Mouse (Mus musculus): ENCODE data around the gene Sp9. TPM values are rescaled to one million over a fixed set of nuclear protein-coding genes. Genes with fewer than 3 reads are reported as not detected.
A peak's percentile ranks its signal among the peaks of the same experiment; 100 is the strongest.

Sp9 gene
- total RNA-seq, 2 experiments from 2014 or later = not detected

DNA sequence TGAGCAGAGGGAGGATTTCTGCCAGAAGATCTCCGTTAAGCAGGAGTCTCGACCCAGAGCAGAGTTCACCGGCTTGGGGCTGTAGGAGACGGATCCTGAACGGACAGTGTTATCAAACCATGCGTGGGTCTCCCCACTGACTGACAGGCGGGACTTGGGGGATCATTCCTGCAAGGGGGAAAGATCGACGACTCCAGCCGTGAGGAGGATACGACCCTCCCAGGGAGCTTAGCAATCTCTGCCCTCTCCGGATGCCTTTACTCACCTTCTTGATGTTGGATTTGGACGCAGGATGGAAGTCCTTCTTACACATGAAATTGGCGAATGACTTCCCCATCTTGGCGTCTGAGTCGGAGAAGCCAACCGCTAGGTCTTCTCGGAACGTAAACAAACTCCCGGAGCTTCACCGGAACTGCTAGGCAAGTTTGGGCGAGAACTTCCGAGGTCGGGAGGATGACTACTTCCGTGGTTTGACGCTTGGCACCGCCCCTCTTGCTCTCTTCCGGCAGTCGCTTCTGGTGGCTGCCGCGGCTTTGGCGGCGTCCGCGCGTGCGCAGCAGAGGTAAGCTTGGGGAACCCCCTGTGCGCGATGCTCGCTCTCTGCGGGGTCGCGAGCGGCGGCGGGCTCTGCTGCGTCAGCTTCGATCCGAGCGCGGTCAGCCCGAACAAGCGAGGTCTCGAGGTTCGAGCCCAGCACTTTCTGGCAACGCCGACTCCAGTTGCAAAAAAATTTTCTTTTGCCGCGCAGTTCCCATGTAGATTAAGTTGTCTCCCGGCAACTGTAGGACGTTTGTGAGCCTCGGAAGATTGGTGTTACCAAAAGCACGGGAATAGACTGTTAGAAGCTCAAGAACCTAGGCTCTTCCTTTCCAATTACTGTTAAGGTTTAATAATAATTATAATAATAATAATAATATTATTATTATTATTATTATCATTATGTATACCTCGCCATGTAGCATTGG lies 40.7 kb downstream of the Sp9 start, which contains the start of the genes Scrn3 and Cir1:
TSS of gene Scrn3 (plus strand) at position 450 of the 965 bp plus-strand sequence.
TSS of gene Cir1 (minus strand) at position 550 of the 965 bp plus-strand sequence.
- DNase-seq = peak; percentile 95 to 97

DNA sequence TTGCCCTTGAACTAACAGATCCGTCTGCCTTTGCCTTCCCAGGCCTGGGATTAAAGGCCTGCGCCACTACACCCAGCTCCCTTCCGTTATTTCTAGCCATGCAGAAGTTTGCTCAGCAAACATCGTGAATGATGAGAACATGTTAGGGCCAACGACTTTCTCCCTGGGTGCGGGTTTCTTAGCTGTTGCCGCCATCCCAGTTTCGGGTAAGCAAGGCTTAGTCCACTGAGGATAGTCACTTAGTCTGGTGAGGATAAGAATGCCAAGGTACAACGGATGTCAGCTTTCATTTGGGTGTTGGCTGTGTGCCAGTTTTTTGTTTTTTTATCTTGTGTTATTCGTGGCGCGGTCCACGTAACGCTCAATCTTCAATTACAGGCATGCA lies 41.4 kb downstream of the Sp9 start:
- DNase-seq = peak; percentile 38 to 80

- DNase-seq = no peak
Measured at GRCm38 (mm10) chr2:73314311-73314710, 42.6 kb downstream of the Sp9 start.

DNA sequence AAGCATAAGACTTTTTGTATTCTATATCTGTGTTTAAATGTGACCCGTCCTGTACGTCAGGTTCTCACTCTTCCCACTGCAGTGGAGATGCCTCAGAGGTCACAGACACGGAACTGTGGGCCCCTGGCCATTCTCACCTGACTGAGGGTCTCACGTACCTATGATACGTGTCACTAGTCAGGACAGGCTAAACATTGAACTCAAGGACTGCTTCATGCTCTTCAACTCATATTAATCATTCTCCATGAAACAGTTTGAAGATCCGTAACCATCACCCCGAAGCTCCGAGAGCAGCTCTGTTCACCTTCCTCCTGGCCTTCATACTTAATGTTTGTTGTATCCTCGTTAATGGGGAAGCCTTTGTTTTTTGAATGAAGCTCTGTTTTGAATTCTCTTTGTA lies 45.7 kb downstream of the Sp9 start:
- no peak for DNase-seq

DNA sequence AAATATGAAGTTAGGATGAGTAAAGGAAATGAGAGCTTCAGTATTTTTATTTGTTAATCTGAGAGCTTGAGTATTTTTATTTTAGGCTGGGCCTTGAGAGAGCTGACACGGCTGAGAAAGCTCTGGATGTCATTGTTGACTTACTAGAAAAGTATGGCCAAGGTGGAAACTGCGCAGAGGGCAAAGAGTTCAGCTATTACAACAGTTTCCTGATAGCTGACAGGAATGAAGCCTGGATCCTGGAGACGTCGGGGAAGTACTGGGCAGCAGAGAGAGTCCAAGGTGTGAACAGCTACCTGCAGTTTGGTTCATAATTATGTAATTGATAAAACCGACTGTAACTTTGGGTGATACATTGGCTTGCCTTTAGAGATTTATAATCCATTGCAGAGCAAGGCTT lies 47.5 kb downstream of the Sp9 start:
- DNase-seq = no peak

DNA sequence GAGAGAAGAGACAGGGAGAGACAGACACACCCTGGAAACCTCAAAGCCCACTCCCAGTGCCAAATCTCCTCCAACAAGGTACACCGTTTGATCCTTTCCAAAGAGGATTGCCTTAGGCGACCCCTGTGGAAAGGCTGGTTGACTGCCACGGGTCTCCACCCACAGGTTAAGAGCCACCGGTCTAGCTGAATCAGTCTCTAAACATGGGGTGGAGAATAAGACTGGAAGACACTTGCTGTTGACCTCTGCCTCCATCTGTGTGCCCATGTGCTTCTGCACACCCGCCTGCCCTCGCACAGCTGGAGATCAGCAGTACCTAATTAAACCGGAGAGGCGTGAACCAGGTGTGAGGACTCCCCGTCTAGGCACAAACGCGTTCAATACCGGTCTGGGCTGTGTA lies 51.3 kb downstream of the Sp9 start:
- no peak for DNase-seq

DNA sequence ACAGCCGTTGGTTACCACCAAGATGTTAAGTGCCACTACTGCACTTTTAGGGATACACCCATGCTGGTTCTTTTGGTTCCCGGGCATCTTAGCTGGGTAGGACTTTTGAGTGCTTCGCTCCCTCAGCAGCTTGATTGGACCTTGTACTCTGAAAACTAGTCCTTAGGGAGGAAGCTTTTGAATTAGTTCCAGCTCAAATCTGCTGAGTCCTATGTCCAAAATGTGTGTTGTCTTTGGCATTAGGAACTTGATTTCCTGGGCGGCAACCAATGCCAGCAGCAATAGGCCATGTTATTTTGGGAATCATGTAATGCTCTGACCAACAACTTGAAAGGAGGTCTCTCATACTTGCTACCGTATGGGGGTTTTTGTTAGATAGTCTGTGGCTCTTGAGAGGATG lies 54.1 kb downstream of the Sp9 start:
- peak; percentile 26 to 33 for DNase-seq

Other genes starting within 250 kb of the Sp9 start
- 10 to 100 TPM; 41.5 to 41.9 TPM for gene Ola1, start 53.0 kb upstream of the Sp9 start, total RNA-seq (2021)
- gene Scrn3, start 40.7 kb downstream of the Sp9 start, total RNA-seq (2021) = 10 to 100 TPM; 26.1 to 33.9 TPM
- 10 to 100 TPM; 11.1 to 13.9 TPM for gene Cir1, start 40.8 kb downstream of the Sp9 start, total RNA-seq (2021)
- 10 to 100 TPM; 10.3 to 13.4 TPM for gene Gpr155, start 114.6 kb downstream of the Sp9 start, total RNA-seq (2021)

Data from heart, adult 18-20 months (tissue).